Mouse (Mus musculus): ENCODE measurements around the gene Wars2. TPM values are rescaled to one million over a fixed set of nuclear protein-coding genes. Genes with fewer than 3 reads are reported as not detected.

The Wars2 gene
- polyA plus RNA-seq, 1 experiment from 2014 or later = 8.8 TPM

- peaks cover 3% of the 10 kb centered on the region; the same call in 1 of the 2 replicates for H3K4me1 ChIP-seq (ENCODE audit: insufficient read depth)
- TF ChIP-seq CTCF (IDR thresholded peaks at IDR 0.05; ENCODE audit: low read depth) = no peak
- H3K27me3 ChIP-seq (ENCODE audit: insufficient read depth, low read length) = no peaks in the 10 kb centered on the region
- WGBS = 32% methylated on average over 4 of the region's 4 CpGs
- no peak overlapping the region for H3K4me2 ChIP-seq
- H3K27ac ChIP-seq (ENCODE audit: low read depth) = no peak overlapping the region
- H3K4me3 ChIP-seq (ENCODE audit: low read depth, low read length) = no peak overlapping the region
- peaks cover 3% of the 10 kb centered on the region; the same call in 1 of the 2 replicates for H3K9me3 ChIP-seq (ENCODE audit: low read depth, low read length)
- H3K36me3 ChIP-seq (ENCODE audit: insufficient read depth) = no peaks in the 10 kb centered on the region
- no peak for ATAC-seq (ENCODE audit: insufficient read depth)
- DNase-seq = peak; percentile 18
- H3K9ac ChIP-seq = no peak overlapping the region
Observed at GRCm38 (mm10) chr3:99157451-99158015, 16.7 kb downstream of the Wars2 start.

DNA sequence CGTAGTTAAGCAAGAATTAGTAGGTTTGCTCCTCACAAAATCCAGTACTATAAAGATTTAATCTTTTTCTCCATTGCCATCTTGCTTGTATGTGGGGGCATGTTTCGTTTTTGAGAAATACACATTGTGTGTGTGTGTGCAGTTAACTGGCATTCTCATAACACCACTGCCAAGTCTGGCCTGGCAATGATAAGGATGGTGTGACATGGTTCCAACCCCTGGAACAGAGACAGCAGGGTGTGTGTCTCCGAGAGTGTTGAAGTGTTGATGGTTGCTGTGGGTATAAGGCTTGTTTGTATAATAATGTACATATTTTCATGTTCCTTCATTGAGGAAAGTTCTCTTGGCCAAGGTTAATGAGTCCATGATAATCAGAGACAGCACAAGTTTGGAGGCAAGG, 19.1 kb downstream of the Wars2 start:
- Histone ChIP-seq H3K9ac (no peak overlapping the region), H3K27me3 (ENCODE audit: insufficient read depth, low read length) (no peaks in the 10 kb centered on the region), H3K27ac (ENCODE audit: low read depth) (no peak overlapping the region), H3K36me3 (ENCODE audit: insufficient read depth) (no peaks in the 10 kb centered on the region), H3K9me3 (ENCODE audit: low read depth, low read length) (peaks cover 3% of the 10 kb centered on the region; the same call in 1 of the 2 replicates), H3K4me2 (no peak overlapping the region), H3K4me1 (ENCODE audit: insufficient read depth) (peaks cover 3% of the 10 kb centered on the region; the same call in 1 of the 2 replicates), H3K4me3 (ENCODE audit: low read depth, low read length) (no peak overlapping the region)
- no peak for DNase-seq
- no peak for ATAC-seq (ENCODE audit: insufficient read depth)
- no peak for TF ChIP-seq CTCF (IDR thresholded peaks at IDR 0.05; ENCODE audit: low read depth)
- 86% methylated on average over 3 of the region's 3 CpGs for WGBS

GRCm38 (mm10) chr3:99162191-99162590, 21.3 kb downstream of the Wars2 start:
- H3K36me3 ChIP-seq (ENCODE audit: insufficient read depth) = no peaks in the 10 kb centered on the region

DNA sequence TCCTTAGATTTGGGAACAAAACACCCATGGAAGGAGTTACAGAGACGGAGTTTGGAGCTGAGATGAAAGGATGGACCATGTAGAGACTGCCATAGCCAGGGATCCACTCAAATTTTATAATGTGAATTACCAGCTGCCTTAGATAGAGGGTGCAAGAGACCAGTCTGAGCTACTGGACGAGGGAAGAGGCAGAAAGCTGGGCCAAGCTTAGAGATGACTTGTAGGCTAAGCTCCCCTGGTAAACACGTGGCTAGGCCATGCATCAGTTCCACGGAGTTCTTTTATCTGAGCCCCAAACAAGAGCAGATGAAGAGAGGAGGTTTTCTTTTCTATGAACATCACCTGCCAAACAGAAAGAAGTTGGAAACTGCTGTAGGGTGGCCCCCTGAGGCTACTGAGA, 26.9 kb downstream of the Wars2 start:
- DNase-seq = peak; percentile 11
- 59% methylated on average over 4 of the region's 4 CpGs for WGBS

More at GRCm38 (mm10) chr3:99162191-99162590, 21.3 kb downstream of the Wars2 start:
- Histone ChIP-seq H3K4me3 (ENCODE audit: low read depth, low read length) (no peak overlapping the region), H3K9me3 (ENCODE audit: low read depth, low read length) (peaks cover 3% of the 10 kb centered on the region; the same call in 1 of the 2 replicates), H3K27ac (ENCODE audit: low read depth) (no peak overlapping the region), H3K4me2 (no peak overlapping the region), H3K27me3 (ENCODE audit: insufficient read depth, low read length) (no peaks in the 10 kb centered on the region), H3K9ac (no peak overlapping the region), H3K4me1 (ENCODE audit: insufficient read depth) (peaks cover 3% of the 10 kb centered on the region; the same call in 1 of the 2 replicates)
- WGBS = 76% methylated on average over 2 of the region's 2 CpGs
- no peak for TF ChIP-seq CTCF (IDR thresholded peaks at IDR 0.05; ENCODE audit: low read depth)
- no peak for DNase-seq
- ATAC-seq (ENCODE audit: insufficient read depth) = no peak

GRCm38 (mm10) chr3:99173178-99173577, 32.3 kb downstream of the Wars2 start:
- ATAC-seq (ENCODE audit: insufficient read depth) (no peak), DNase-seq (no peak)
- no peaks in the 10 kb centered on the region for H3K36me3 ChIP-seq (ENCODE audit: insufficient read depth)
- no peaks in the 10 kb centered on the region for H3K27me3 ChIP-seq (ENCODE audit: insufficient read depth, low read length)
- no peaks in the 10 kb centered on the region for H3K9me3 ChIP-seq (ENCODE audit: low read depth, low read length)
- no peak overlapping the region for H3K4me3 ChIP-seq (ENCODE audit: low read depth, low read length)
- 71% methylated on average over 5 of the region's 5 CpGs for WGBS
- H3K4me1 ChIP-seq (ENCODE audit: insufficient read depth) = 0 out of 2 replicates have a peak, but pooled peaks cover 4% of the 10 kb centered on the region
- no peak overlapping the region for H3K4me2 ChIP-seq
- no peak for TF ChIP-seq CTCF (IDR thresholded peaks at IDR 0.05; ENCODE audit: low read depth)
- no peak overlapping the region for H3K27ac ChIP-seq (ENCODE audit: low read depth)
- no peak overlapping the region for H3K9ac ChIP-seq

More for the DNA sequence above, 26.9 kb downstream of the Wars2 start:
- Histone ChIP-seq H3K4me2 (no peak overlapping the region), H3K4me3 (ENCODE audit: low read depth, low read length) (no peak overlapping the region), H3K27me3 (ENCODE audit: insufficient read depth, low read length) (no peaks in the 10 kb centered on the region), H3K9me3 (ENCODE audit: low read depth, low read length) (no peaks in the 10 kb centered on the region), H3K4me1 (ENCODE audit: insufficient read depth) (no peaks in the 10 kb centered on the region), H3K9ac (no peak overlapping the region), H3K27ac (ENCODE audit: low read depth) (no peak overlapping the region), H3K36me3 (ENCODE audit: insufficient read depth) (no peaks in the 10 kb centered on the region)
- ATAC-seq (ENCODE audit: insufficient read depth) = no peak
- no peak for TF ChIP-seq CTCF (IDR thresholded peaks at IDR 0.05; ENCODE audit: low read depth)

- H3K4me3 ChIP-seq (ENCODE audit: low read depth, low read length) = no peak overlapping the region
- H3K9me3 ChIP-seq (ENCODE audit: low read depth, low read length) = no peaks in the 10 kb centered on the region
- no peak for TF ChIP-seq CTCF (IDR thresholded peaks at IDR 0.05; ENCODE audit: low read depth)
- DNase-seq = no peak
- H3K27me3 ChIP-seq (ENCODE audit: insufficient read depth, low read length) = no peaks in the 10 kb centered on the region
- no peak overlapping the region for H3K4me2 ChIP-seq
- no peak for ATAC-seq (ENCODE audit: insufficient read depth)
- H3K9ac ChIP-seq = no peak overlapping the region
- H3K27ac ChIP-seq (ENCODE audit: low read depth) = no peak overlapping the region
- no peaks in the 10 kb centered on the region for H3K36me3 ChIP-seq (ENCODE audit: insufficient read depth)
- H3K4me1 ChIP-seq (ENCODE audit: insufficient read depth) = 0 out of 2 replicates have a peak, but pooled peaks cover 4% of the 10 kb centered on the region
- WGBS = 26% methylated on average over 9 of the region's 9 CpGs
Observed at GRCm38 (mm10) chr3:99174658-99175304, 33.9 kb downstream of the Wars2 start.

DNA sequence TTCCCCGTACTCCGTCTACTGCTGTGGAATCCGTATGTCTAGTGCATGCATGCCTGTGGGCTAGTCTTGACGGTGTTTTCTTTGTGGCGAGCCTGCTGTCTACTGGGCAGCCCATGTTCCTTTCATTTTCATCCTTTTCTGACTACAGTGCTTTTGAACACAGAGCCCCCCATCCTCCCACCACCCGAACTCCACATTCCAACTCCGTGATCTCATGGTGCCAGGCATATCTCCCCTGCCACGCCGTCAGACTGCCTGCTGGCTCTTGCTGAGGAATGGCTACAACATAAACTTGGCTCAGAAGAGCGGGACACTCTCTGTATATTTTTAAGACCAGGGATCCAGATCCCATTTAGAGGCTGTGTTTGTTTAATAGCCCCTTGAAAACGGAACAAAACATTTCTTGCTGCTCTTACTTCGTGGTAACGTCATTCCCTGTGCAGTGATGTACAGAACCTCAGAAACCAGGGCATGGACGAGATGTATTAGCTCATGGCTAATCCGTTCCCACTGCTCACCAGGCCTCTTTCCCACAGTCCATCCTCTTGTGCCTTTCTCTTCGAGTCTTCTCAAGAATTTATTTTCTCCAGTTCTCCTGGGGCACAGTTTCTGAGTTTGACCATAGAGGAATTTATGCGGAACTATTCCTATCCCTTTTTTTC, 42.6 kb downstream of the Wars2 start:
- H3K4me3 ChIP-seq (ENCODE audit: low read depth, low read length) = no peak overlapping the region
- TF ChIP-seq CTCF (IDR thresholded peaks at IDR 0.05; ENCODE audit: low read depth) = no peak
- 38% methylated on average over 17 of the region's 17 CpGs for WGBS
- H3K27me3 ChIP-seq (ENCODE audit: insufficient read depth, low read length) = no peaks in the 10 kb centered on the region
- no peaks in the 10 kb centered on the region for H3K36me3 ChIP-seq (ENCODE audit: insufficient read depth)
- peak overlapping the region; percentile 8; the same call in 1 of the 2 replicates for H3K27ac ChIP-seq (ENCODE audit: low read depth)
- DNase-seq = peak; percentile 63
- H3K9ac ChIP-seq = no peak overlapping the region
- peak overlapping the region; percentile 12 for H3K4me2 ChIP-seq
- no peaks in the 10 kb centered on the region for H3K4me1 ChIP-seq (ENCODE audit: insufficient read depth)
- peak; percentile 89 for ATAC-seq (ENCODE audit: insufficient read depth)
- H3K9me3 ChIP-seq (ENCODE audit: low read depth, low read length) = no peaks in the 10 kb centered on the region
